Mouse (Mus musculus) C2C12 (cell line): ENCODE data around the gene Surf2. TPM values are rescaled to one million over a fixed set of nuclear protein-coding genes. Genes with fewer than 3 reads are reported as not detected.

ENCODE experiments used
- H3K27me3 ChIP-seq: one replicate; pipeline ENCODE4 v1.6.1; 2011; ENCODE audit not compliant: control insufficient read depth, insufficient read depth, insufficient read length
- H3K36me3 ChIP-seq: one replicate; pipeline ENCODE4 v1.6.1; 2011; ENCODE audit not compliant: control insufficient read depth, insufficient read depth
- H3K4me3 ChIP-seq: one replicate; pipeline ENCODE4 v1.5.1; 2011; ENCODE audit warnings: mild to moderate bottlenecking, control low read depth; ENCODE audit not compliant: poor library complexity, insufficient read depth, severe bottlenecking
- H3K79me2 ChIP-seq: one replicate; pipeline ENCODE4 v1.6.1; 2011; ENCODE audit not compliant: control insufficient read depth, insufficient read depth
- H3K79me3 ChIP-seq: one replicate; pipeline ENCODE4 v1.6.1; 2011; ENCODE audit warnings: low read depth, control low read depth
- H3ac ChIP-seq: one replicate; pipeline ENCODE3; 2011; ENCODE audit warnings: low read depth; ENCODE audit not compliant: control insufficient read depth, insufficient read length
- CEBPB ChIP-seq: IDR thresholded peaks from one replicate; pipeline ENCODE4 v1.6.1; 2011; ENCODE audit warnings: low read depth, mild to moderate bottlenecking, control low read depth, moderate library complexity
- CTCF ChIP-seq: IDR thresholded peaks from one replicate; pipeline ENCODE4 v1.5.1; 2011; ENCODE audit not compliant: control insufficient read depth, insufficient read depth, insufficient read length
- FOSL1 ChIP-seq: IDR thresholded peaks from one replicate; pipeline ENCODE4 v1.8.0; 2011; ENCODE audit warnings: mild to moderate bottlenecking, low read length; ENCODE audit not compliant: poor library complexity, insufficient read depth, severe bottlenecking
- MAX ChIP-seq: IDR thresholded peaks from one replicate; pipeline ENCODE4 v1.6.1; 2011; ENCODE audit warnings: mild to moderate bottlenecking, control low read depth
- MYOD1 ChIP-seq: IDR thresholded peaks from one replicate; pipeline ENCODE4 v1.6.1; 2011; ENCODE audit warnings: low read depth; ENCODE audit not compliant: control insufficient read depth, insufficient read length
- MYOG ChIP-seq: IDR thresholded peaks from one replicate; pipeline ENCODE4 v1.6.1; 2011; ENCODE audit not compliant: control insufficient read depth, insufficient read length; ENCODE audit errors: extremely low read depth
- USF1 ChIP-seq: IDR thresholded peaks from one replicate; pipeline ENCODE4 v1.6.1; 2011; ENCODE audit warnings: low read depth, mild to moderate bottlenecking, control low read depth, moderate library complexity
- polyA plus RNA-seq: library from polyadenylated mRNA; unstranded; fragments of >200 nt; fragmentation: generic; extraction: Trizol; gene quantifications from one replicate; pipeline ENCODE4 v1.2.1, GENCODE M21; 2012; ENCODE audit warnings: missing spikeins

Gene Surf2
- polyA plus RNA-seq, 1 experiment: 42.6 TPM

- Histone ChIP-seq H3ac (no peak overlapping the region), H3K79me2 (peaks cover 100% of the 10 kb centered on the region), H3K79me3 (peaks cover 61% of the 10 kb centered on the region), H3K4me3 (no peak overlapping the region), H3K36me3 (peaks cover 53% of the 10 kb centered on the region), H3K27me3 (no peaks in the 10 kb centered on the region)
- TF ChIP-seq FOSL1: no peak
- TF ChIP-seq CEBPB: no peak
- TF ChIP-seq MYOD1: no peak
- no peak for TF ChIP-seq MYOG
- TF ChIP-seq USF1: no peak
- no peak for TF ChIP-seq CTCF
- TF ChIP-seq MAX: no peak
Observed at GRCm38 (mm10) chr2:26906431-26906830, 9.7 kb upstream of the Surf2 start.

- Histone ChIP-seq H3K36me3 (peaks cover 60% of the 10 kb centered on the region), H3K27me3 (no peaks in the 10 kb centered on the region), H3K79me3 (peaks cover 61% of the 10 kb centered on the region), H3K79me2 (peaks cover 100% of the 10 kb centered on the region), H3ac (no peak overlapping the region), H3K4me3 (no peak overlapping the region)
- TF ChIP-seq USF1 (no peak), FOSL1 (no peak), CTCF (peak; percentile 75), MYOG (no peak)
Observed at GRCm38 (mm10) chr2:26907109-26907508, 9.1 kb upstream of the Surf2 start.

GRCm38 (mm10) chr2:26908710-26909386 lies 7.3 kb upstream of the Surf2 start:
- Histone ChIP-seq H3K79me3 (peaks cover 68% of the 10 kb centered on the region), H3K27me3 (no peaks in the 10 kb centered on the region), H3K36me3 (peaks cover 77% of the 10 kb centered on the region), H3ac (peak overlapping the region; percentile 47), H3K79me2 (peaks cover 100% of the 10 kb centered on the region), H3K4me3 (peak overlapping the region; percentile 84)
- TF ChIP-seq MYOG (no peak), CEBPB (no peak), FOSL1 (no peak), USF1 (no peak), CTCF (no peak), MAX (no peak), MYOD1 (no peak)

- Histone ChIP-seq H3K79me3 (peaks cover 68% of the 10 kb centered on the region), H3K27me3 (no peaks in the 10 kb centered on the region), H3ac (peak overlapping the region; percentile 84), H3K4me3 (peak overlapping the region; percentile 84), H3K36me3 (peaks cover 80% of the 10 kb centered on the region), H3K79me2 (peaks cover 100% of the 10 kb centered on the region)
- no peak for TF ChIP-seq CTCF
- TF ChIP-seq USF1: no peak
- no peak for TF ChIP-seq MAX
- TF ChIP-seq FOSL1: no peak
- TF ChIP-seq CEBPB: no peak
- no peak for TF ChIP-seq MYOD1
- no peak for TF ChIP-seq MYOG
Observed at GRCm38 (mm10) chr2:26909387-26909784, 6.8 kb upstream of the Surf2 start.

GRCm38 (mm10) chr2:26910124-26910993 lies 5.8 kb upstream of the Surf2 start, which contains the start of the genes Med22 and Rpl7a:
Gene Med22, minus strand, starts transcription at chr2:26910677.
Gene Rpl7a, plus strand, starts transcription at chr2:26910764.
- Histone ChIP-seq H3K36me3 (peaks cover 80% of the 10 kb centered on the region), H3K79me2 (peaks cover 100% of the 10 kb centered on the region), H3ac (peak within 1 kb of the TSS; percentile 93), H3K79me3 (peaks cover 75% of the 10 kb centered on the region), H3K27me3 (no peaks in the 10 kb centered on the region), H3K4me3 (peak within 1 kb of the TSS; percentile 84)
- TF ChIP-seq MYOG (no peak), MAX (peak; percentile 7)
